Mouse (Mus musculus) MEL (cell line): ENCODE results near the gene Cavin3.

Experiments
- CHD1 ChIP-seq: IDR thresholded peaks from 2 replicates; pipeline ENCODE4 v1.6.1; 2012; ENCODE audit warnings: low read depth, mild to moderate bottlenecking, inconsistent platforms, low read length, improper control_type of control experiment
- CTCF ChIP-seq, 3 experiments: IDR thresholded peaks in 2 of 3; conservative IDR thresholded peaks in 1 of 3; 2 replicates each; pipeline ENCODE4 v1.5.1; 2011 to 2012; ENCODE audit warnings: low read length in 3 of 3, low read depth in 2 of 3, mild to moderate bottlenecking in 2 of 3, improper control_type of control experiment in 1 of 3, inconsistent platforms in 1 of 3, mixed read lengths in 1 of 3, moderate library complexity in 1 of 3; ENCODE audit not compliant: control insufficient read depth in 1 of 3, insufficient read depth in 1 of 3, poor library complexity in 1 of 3, severe bottlenecking in 1 of 3
- ELF1 ChIP-seq: IDR thresholded peaks from 2 replicates; pipeline ENCODE4 v1.6.1; 2014; ENCODE audit warnings: low read depth, mild to moderate bottlenecking, inconsistent platforms, low read length, improper control_type of control experiment, moderate library complexity
- USF2 ChIP-seq, 2 experiments: IDR thresholded peaks; 2 replicates each; pipeline ENCODE4 v1.6.1; 2011 to 2012; ENCODE audit warnings: improper control_type of control experiment in 2 of 2, low read length in 2 of 2, borderline replicate concordance in 1 of 2, inconsistent platforms in 1 of 2, low read depth in 1 of 2, mild to moderate bottlenecking in 1 of 2; ENCODE audit not compliant: insufficient read depth in 1 of 2
- ZNF384 ChIP-seq: IDR thresholded peaks from 2 replicates; pipeline ENCODE4 v1.6.1; 2012; ENCODE audit warnings: low read depth, mild to moderate bottlenecking, inconsistent platforms, low read length, improper control_type of control experiment

- TF ChIP-seq CTCF (IDR thresholded peaks at IDR 0.05 in 2 of 3, conservative IDR thresholded peaks at IDR 0.05 in 1 of 3; ENCODE audit: control insufficient read depth in 1 of 3, insufficient read depth in 1 of 3, low read depth in 2 of 3, low read length in 3 of 3, poor library complexity in 1 of 3, severe bottlenecking in 1 of 3) (no peak), ELF1 (no peak), CHD1 (no peak), USF2 (IDR thresholded peaks at IDR 0.05; ENCODE audit: borderline replicate concordance in 1 of 2, insufficient read depth in 1 of 2, low read depth in 1 of 2, low read length in 2 of 2) (no peak), ZNF384 (no peak)
Observed at GRCm38 (mm10) chr7:105487104-105487876, 5.2 kb upstream of the Cavin3 start.
